Mouse (Mus musculus): ENCODE results near the gene Unc13d.

GRCm38 (mm10) chr11:116019976-116020411, 57.8 kb downstream of the Unc13d start:
- TF ChIP-seq EP300 (IDR thresholded peaks at IDR 0.05; ENCODE audit: low read depth) (no peak), CTCF (IDR thresholded peaks at IDR 0.05; ENCODE audit: low read depth) (no peak)

Measured in liver, postnatal 0 days (tissue).